Mouse (Mus musculus) embryonic facial prominence, embryonic 10.5 days (tissue): ENCODE data around the gene Gm27027. TPM values are rescaled to one million over a fixed set of nuclear protein-coding genes. Genes with fewer than 3 reads are reported as not detected.

Experiments
- DNase-seq: peaks from one replicate; pipeline ENCODE4 v3.0.0-alpha.2; 2017; ENCODE audit warnings: low spot score
- H3K27ac ChIP-seq: fragments of 300-500 bp; sonication (generic); replicated peaks from 2 replicates; pipeline ENCODE4 v1.5.1; 2016; ENCODE audit warnings: mild to moderate bottlenecking
- H3K27me3 ChIP-seq: fragments of 300-500 bp; sonication (generic); replicated peaks from 2 replicates; pipeline ENCODE4 v1.6.1; 2016; ENCODE audit warnings: low read depth, mild to moderate bottlenecking; ENCODE audit not compliant: poor library complexity, severe bottlenecking
- H3K36me3 ChIP-seq: fragments of 300-500 bp; sonication (generic); replicated peaks from 2 replicates; pipeline ENCODE4 v1.6.1; 2016; ENCODE audit warnings: mild to moderate bottlenecking, moderate library complexity
- H3K4me1 ChIP-seq: fragments of 300-500 bp; sonication (generic); 2 replicates; pipeline ENCODE4 v1.6.1; 2016
- H3K4me3 ChIP-seq: fragments of 300-500 bp; sonication (generic); 2 replicates; pipeline ENCODE4 v1.5.1; 2016; ENCODE audit warnings: mild to moderate bottlenecking, moderate library complexity
- H3K9me3 ChIP-seq: fragments of 300-500 bp; sonication (generic); 2 replicates; pipeline ENCODE4 v1.6.1; 2016; ENCODE audit warnings: mild to moderate bottlenecking
- WGBS: fragments of 180-500 bp; shearing (Covaris S2); methylation state at CpG from one replicate; pipeline ENCODE4 v1.1.7; 2016; 5-methylcytosine and 5-hydroxymethylcytosine counted together
- polyA plus RNA-seq: library from polyadenylated mRNA; unstranded; fragments of >200 nt; fragmentation: Nextera tagmentation; extraction: Ambion mirVana; gene quantifications from 2 replicates; pipeline ENCODE4 v1.2.1, GENCODE M21; 2016

Gm27027 gene
- polyA plus RNA-seq, 1 experiment from 2014 or later: not detected

DNA sequence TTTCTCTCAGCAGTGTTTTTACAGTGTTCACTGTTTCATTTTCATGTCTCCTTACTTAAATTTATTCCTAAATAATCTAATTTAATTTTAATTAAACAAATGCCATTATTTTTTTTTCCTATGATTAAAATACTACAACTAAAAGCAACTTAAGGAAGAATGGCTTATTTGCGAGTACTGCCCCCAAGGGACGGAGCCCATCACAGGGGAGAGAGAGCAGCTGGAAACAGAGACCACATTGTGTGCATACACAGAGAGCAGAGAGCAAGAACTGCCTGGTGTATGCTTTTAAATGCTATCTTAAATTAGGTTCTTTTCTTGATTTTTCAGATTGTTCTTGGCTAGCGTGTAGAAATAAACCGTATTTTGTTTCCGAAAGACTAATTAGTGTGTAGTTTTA, 49.2 kb downstream of the Gm27027 start:
- H3K4me3 ChIP-seq: no peak overlapping the region
- peaks cover 6% of the 10 kb centered on the region; the same call in 1 of the 2 replicates for H3K27me3 ChIP-seq
- H3K9me3 ChIP-seq: peaks cover 7% of the 10 kb centered on the region; the same call in 1 of the 2 replicates
- DNase-seq: no peak
- 52% methylated on average over 5 of the region's 5 CpGs for WGBS
- H3K4me1 ChIP-seq: 0 out of 2 replicates have a peak, but pooled peaks cover 5% of the 10 kb centered on the region
- H3K36me3 ChIP-seq: no peaks in the 10 kb centered on the region
- H3K27ac ChIP-seq: no peak overlapping the region

DNA sequence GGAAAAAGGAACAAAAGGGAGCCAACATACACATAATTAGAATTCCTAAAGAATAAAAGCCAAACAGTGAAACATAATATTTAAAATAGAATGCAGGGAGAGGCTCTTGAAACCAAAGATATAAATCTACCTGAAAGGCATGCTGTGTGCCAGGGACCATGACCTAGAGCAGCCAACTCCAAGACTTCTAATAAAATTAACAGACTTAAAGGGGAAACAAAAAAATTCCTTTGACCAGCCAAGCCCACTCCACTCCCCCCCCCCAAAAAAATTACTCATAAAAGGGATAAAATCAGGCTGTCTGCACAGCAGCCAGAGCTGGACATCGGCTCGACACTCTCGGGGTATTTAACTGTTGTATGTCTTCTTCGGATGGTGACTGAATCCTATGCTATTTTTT, 51.3 kb downstream of the Gm27027 start:
- 0 out of 2 replicates have a peak, but pooled peaks cover 5% of the 10 kb centered on the region for H3K4me1 ChIP-seq
- DNase-seq: no peak
- no peaks in the 10 kb centered on the region for H3K27me3 ChIP-seq
- H3K36me3 ChIP-seq: no peaks in the 10 kb centered on the region
- WGBS: 93% methylated on average over 4 of the region's 4 CpGs
- no peak overlapping the region for H3K27ac ChIP-seq
- H3K9me3 ChIP-seq: peaks cover 7% of the 10 kb centered on the region; the same call in 1 of the 2 replicates
- H3K4me3 ChIP-seq: no peak overlapping the region

DNA sequence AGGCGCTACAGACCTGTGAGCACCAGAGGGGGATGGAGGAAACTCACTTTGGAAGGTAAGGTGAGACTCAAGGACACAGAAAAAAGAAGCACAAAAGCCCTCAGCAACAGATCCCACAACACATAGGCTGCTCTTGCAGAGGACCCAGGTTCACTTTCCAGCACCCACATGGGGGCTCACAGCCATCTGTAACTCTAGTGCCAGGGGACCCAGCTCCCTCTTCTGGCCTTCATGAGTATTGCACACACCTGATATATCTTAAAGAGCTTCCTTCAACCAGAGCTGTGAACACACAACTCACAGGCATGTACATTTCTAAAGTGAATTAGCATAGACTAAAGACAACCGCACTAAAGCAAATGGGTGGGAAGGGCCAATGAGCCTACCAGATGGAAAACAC, 52.1 kb downstream of the Gm27027 start:
- Histone ChIP-seq H3K27me3 (no peaks in the 10 kb centered on the region), H3K27ac (no peak overlapping the region), H3K9me3 (peaks cover 7% of the 10 kb centered on the region; the same call in 1 of the 2 replicates), H3K4me1 (0 out of 2 replicates have a peak, but pooled peaks cover 5% of the 10 kb centered on the region), H3K36me3 (no peaks in the 10 kb centered on the region), H3K4me3 (no peak overlapping the region)
- WGBS: 84% methylated on average over 2 of the region's 2 CpGs
- DNase-seq: no peak

DNA sequence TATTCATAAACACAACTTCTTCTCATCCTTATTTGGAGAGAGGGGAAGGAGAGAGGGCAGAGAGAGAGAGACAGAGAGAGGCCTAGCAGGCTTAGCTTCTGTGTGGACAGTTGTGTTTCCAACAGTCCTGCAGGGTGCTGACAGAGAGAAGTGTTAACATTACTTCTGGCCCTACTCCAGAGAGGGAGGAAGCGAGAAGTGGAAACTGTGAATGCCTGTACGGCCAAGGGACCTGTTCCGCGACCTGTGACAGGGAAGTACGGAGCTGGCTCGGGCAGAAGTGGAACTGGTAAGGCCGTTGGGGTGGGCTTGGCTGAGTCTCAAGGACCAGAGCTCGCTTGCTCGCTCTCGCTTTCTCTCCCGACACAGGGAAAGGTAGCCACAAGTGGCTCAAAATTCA, 54.5 kb downstream of the Gm27027 start:
- Histone ChIP-seq H3K27me3 (no peaks in the 10 kb centered on the region), H3K4me1 (0 out of 2 replicates have a peak, but pooled peaks cover 2% of the 10 kb centered on the region), H3K4me3 (no peak overlapping the region), H3K27ac (no peak overlapping the region), H3K36me3 (no peaks in the 10 kb centered on the region), H3K9me3 (peaks cover 7% of the 10 kb centered on the region; the same call in 1 of the 2 replicates)
- DNase-seq: no peak
- WGBS: 85% methylated on average over 11 of the region's 11 CpGs

DNA sequence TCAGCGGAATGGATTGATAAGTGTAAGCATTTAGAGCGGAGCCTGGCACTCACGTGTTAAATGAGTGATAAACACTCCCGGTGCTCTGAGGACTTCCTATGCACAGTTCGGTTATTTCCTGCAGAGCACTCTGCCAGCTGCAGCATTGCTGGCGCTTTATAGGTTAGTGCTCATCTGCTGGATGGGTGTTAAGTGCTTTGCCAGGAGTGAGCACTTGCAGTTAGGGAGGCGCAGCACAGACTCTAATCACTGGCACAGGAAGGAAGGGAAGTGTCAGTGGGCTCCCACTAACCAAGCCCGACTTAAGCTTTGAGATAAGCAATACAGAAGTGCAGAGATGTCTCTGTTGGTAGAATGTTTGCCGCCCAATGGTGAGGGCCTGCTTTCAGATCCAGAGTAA, 57.6 kb downstream of the Gm27027 start:
- 79% methylated on average over 9 of the region's 9 CpGs for WGBS
- H3K9me3 ChIP-seq: no peaks in the 10 kb centered on the region; the same call in 1 of the 2 replicates
- no peaks in the 10 kb centered on the region for H3K27me3 ChIP-seq
- H3K27ac ChIP-seq: no peak overlapping the region
- H3K4me3 ChIP-seq: no peak overlapping the region
- H3K36me3 ChIP-seq: no peaks in the 10 kb centered on the region
- no peak for DNase-seq
- H3K4me1 ChIP-seq: no peaks in the 10 kb centered on the region

DNA sequence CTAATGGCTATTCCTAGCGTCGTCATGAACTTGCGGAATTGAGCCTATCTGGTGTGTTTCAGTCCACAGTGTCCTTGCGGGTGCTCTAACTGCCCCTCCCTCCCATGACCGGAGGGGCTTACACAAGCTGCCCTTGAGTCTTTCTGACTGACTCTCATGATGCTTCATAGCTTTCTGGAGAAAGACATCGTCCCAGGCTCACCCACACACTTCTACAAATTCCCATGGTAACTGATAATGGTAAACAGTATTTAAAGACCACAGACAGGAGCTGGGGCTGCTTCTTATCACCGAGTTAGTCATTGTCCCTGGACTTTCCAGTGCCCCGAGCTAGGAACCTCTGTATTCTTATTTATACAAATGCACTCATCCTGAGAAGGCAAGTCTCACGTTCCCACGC, 67.3 kb downstream of the Gm27027 start:
- WGBS: 88% methylated on average over 10 of the region's 10 CpGs
- no peaks in the 10 kb centered on the region for H3K9me3 ChIP-seq
- H3K27me3 ChIP-seq: no peaks in the 10 kb centered on the region
- H3K36me3 ChIP-seq: no peaks in the 10 kb centered on the region
- no peak overlapping the region for H3K27ac ChIP-seq
- DNase-seq: no peak
- H3K4me1 ChIP-seq: no peaks in the 10 kb centered on the region
- no peak overlapping the region for H3K4me3 ChIP-seq

DNA sequence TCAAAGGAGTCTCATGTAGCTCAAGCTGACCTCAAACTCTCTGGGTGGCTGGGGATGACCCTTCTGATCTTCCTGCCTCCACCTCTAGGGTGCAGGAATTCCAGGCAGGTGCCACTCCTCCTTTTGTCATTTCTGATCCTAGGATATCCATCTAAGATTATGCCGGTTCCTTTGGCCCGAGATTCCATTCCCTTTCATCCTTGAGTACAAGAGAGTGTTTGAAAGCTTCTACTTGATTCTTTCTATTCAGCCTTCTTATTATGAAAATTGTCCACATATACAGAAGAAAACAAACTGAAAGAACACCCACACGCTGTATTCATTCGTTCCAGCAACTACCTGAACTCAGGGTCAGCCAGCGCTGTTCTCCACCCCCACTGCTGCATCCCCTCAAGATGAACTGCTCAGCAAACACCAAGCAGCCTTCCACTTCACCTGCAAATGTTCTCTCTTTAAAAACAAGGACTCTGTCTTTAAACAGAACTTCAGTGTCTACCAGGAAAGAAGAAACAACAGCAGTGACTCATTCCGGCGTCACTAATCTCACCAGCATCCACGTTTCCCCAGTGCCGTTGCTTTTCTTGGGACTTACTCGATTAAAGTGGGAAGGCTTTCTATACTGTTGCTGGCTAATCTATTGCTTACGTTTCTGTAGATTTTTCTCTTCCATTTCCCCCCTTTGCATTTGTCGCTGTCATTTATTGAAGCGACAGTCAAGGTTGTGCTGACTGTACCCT, 68.3 kb downstream of the Gm27027 start:
- H3K4me1 ChIP-seq: no peaks in the 10 kb centered on the region
- DNase-seq: no peak
- 79% methylated on average over 13 of the region's 13 CpGs for WGBS
- H3K36me3 ChIP-seq: no peaks in the 10 kb centered on the region
- no peaks in the 10 kb centered on the region for H3K9me3 ChIP-seq
- H3K27ac ChIP-seq: no peak overlapping the region
- H3K4me3 ChIP-seq: no peak overlapping the region
- no peaks in the 10 kb centered on the region for H3K27me3 ChIP-seq

DNA sequence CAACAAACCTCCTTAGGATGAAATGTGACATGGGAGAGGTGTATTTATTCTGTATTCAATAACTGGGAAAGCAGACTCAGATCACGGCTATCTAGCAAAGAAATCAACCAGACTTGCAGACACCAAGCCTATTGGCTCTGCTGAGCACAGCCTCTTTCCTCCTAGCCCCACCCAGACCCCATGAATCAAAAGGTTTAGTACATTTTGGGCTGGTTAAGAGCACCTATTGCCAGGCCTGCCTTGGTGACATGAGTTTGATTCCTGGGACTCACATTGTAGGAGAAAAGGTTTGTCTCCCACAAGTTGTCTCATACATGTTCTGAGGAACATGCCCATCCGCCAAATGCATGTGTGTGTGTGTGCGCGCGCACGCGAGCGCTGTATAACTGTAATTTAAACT, 70.0 kb downstream of the Gm27027 start:
- Histone ChIP-seq H3K9me3 (no peaks in the 10 kb centered on the region), H3K36me3 (no peaks in the 10 kb centered on the region), H3K4me1 (no peaks in the 10 kb centered on the region), H3K4me3 (no peak overlapping the region), H3K27me3 (no peaks in the 10 kb centered on the region), H3K27ac (no peak overlapping the region)
- WGBS: 95% methylated on average over 8 of the region's 8 CpGs
- no peak for DNase-seq

DNA sequence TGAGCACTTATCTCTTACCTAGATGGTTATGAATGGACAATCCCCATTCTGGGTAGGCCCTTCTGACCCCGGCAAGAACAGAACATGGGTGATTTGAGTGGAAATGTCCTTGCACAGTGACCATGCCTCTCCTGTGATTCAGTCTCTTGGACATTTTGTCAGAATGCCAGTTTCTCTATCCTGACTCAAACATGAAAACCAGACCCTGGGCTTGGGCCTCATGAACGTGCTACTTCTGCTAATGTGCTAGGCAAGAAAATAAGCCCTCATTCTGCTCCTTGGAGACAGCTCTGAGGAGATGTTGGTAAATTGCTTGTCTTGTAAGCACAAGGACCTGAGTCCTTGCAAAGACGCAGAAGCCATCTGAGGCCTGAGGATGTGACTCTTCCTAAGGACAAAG, 77.1 kb downstream of the Gm27027 start:
- no peak for DNase-seq
- Histone ChIP-seq H3K36me3 (no peaks in the 10 kb centered on the region), H3K27ac (no peak overlapping the region), H3K9me3 (no peaks in the 10 kb centered on the region), H3K4me1 (no peaks in the 10 kb centered on the region), H3K27me3 (no peaks in the 10 kb centered on the region), H3K4me3 (no peak overlapping the region)
- WGBS: 85% methylated on average over 3 of the region's 3 CpGs

DNA sequence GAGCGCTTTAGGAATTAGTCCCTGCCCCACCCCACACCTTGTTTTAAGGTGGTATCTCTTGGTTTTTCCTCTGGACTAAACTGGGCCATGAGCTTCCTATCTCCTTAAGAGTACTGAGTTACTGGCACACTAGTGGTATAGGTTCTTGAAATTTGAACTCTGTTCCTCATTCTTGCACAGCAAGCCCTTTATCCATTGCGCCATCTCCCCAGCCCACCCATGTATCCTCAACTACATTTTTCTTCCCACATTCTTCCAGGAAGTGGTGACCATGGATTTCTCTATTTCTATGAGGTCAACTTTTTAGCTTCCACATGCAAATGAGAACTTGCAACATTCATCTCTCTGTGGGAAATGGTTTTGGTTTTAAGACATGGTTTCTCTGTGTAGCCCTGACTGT, 82.6 kb downstream of the Gm27027 start:
- Histone ChIP-seq H3K4me3 (no peak overlapping the region), H3K27me3 (no peaks in the 10 kb centered on the region), H3K9me3 (no peaks in the 10 kb centered on the region), H3K4me1 (peaks cover 2% of the 10 kb centered on the region; the same call in 1 of the 2 replicates), H3K27ac (no peak overlapping the region), H3K36me3 (no peaks in the 10 kb centered on the region)
- WGBS: 92% methylated on average over 2 of the region's 2 CpGs
- DNase-seq: no peak

DNA sequence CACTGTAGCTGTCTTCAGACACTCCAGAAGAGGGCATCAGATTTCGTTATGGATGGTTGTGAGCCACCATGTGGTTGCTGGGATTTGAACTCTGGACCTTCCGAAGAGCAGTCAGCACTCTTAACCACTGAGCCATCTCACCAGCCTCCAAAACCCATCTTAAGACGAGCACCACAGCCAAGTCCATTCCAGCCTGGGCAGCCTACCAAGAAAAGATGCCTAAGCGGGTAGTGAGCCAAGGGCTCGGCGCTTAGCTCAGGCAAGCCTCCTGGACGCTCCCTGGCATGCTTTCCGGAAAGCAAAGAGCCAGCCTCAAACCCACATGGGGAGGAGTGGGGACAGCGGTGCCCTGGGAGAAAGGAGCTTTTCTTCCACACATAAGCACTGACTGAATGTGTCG, 84.2 kb downstream of the Gm27027 start:
- Histone ChIP-seq H3K27me3 (no peaks in the 10 kb centered on the region), H3K36me3 (no peaks in the 10 kb centered on the region), H3K9me3 (no peaks in the 10 kb centered on the region), H3K4me3 (no peak overlapping the region), H3K27ac (no peak overlapping the region), H3K4me1 (peaks cover 18% of the 10 kb centered on the region)
- DNase-seq: no peak
- WGBS: 85% methylated on average over 10 of the region's 10 CpGs

DNA sequence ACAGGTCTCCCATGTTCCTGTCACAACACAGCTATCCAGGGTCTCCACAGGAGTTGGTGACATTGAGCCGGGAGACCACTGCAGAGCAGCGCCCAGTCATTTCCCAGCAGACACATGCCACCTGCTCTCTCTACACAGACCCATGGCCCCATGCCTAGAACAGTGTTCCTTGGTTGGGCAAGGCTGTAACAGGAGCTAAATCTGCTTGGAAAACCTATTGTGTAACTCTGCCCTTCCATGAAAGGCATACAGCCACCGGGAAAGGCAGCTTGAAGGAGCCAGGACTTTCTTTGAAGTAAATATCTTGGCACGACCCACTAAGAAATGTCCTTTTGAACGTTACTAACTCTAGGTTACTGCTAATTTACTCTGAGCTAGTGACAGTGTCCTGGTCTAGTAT, 86.4 kb downstream of the Gm27027 start:
- Histone ChIP-seq H3K27me3 (no peaks in the 10 kb centered on the region), H3K4me1 (peaks cover 27% of the 10 kb centered on the region)
- no peak for DNase-seq

DNA sequence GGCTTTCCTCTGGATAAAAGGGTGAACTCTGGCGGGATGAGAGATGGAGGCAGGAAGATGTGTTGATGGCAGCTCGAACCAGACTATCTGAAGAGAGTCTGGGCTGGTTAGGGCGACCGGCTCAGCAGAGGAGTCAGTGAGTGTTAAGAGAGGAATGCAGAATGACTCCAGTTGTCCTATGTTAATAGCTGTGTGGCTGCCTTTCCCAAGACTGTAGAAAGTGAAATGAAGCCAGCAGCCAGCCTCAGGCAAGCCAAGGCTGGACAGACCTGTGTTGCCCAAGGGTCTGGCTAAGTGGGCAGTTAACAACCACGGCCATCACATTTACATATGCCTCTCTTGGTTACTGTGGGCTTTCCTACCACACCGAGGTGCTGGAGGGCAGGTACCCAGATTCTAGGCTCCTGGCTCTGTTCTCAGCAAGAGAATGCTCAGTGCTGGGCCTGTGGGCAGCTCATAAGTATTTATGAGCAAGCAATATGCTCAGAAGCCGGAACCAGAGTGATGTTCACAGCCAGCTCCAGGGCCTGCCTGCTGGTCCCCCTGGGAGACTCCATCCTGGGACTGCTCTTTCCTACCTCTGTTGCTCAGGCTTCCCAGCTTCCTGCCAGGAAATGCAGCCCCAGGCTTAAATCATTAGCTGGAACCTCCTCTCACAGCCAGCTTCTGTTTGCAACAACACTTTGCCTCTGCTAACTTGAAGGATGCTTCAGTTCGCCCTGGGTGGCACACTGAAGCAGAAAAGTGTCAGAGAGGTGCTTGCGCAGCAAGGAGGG, 88.4 kb downstream of the Gm27027 start:
- H3K36me3 ChIP-seq: no peaks in the 10 kb centered on the region
- no peak overlapping the region for H3K27ac ChIP-seq
- no peak for DNase-seq
- H3K4me1 ChIP-seq: peaks cover 33% of the 10 kb centered on the region
- no peaks in the 10 kb centered on the region for H3K9me3 ChIP-seq
- H3K27me3 ChIP-seq: no peaks in the 10 kb centered on the region
- WGBS: 53% methylated on average over 9 of the region's 9 CpGs
- no peak overlapping the region for H3K4me3 ChIP-seq

More for the DNA sequence above, 86.4 kb downstream of the Gm27027 start:
- Histone ChIP-seq H3K9me3 (no peaks in the 10 kb centered on the region), H3K4me3 (no peak overlapping the region), H3K27ac (no peak overlapping the region), H3K36me3 (no peaks in the 10 kb centered on the region)
- 84% methylated on average over 5 of the region's 5 CpGs for WGBS
